Mouse (Mus musculus) liver, adult 2 months (tissue): ENCODE results near the gene Plxnb1.

ENCODE experiments used
- CTCF ChIP-seq: fragments of 200-500 bp; IDR thresholded peaks from 2 replicates; pipeline ENCODE4 v1.5.1; 2011; ENCODE audit warnings: low read depth, low read length, control low read depth
- POLR2A ChIP-seq: fragments of 200-500 bp; IDR thresholded peaks from 2 replicates; pipeline ENCODE4 v1.6.1; 2011; ENCODE audit warnings: low read length, control low read depth; ENCODE audit not compliant: insufficient read depth; ENCODE audit errors: extremely low read depth

DNA sequence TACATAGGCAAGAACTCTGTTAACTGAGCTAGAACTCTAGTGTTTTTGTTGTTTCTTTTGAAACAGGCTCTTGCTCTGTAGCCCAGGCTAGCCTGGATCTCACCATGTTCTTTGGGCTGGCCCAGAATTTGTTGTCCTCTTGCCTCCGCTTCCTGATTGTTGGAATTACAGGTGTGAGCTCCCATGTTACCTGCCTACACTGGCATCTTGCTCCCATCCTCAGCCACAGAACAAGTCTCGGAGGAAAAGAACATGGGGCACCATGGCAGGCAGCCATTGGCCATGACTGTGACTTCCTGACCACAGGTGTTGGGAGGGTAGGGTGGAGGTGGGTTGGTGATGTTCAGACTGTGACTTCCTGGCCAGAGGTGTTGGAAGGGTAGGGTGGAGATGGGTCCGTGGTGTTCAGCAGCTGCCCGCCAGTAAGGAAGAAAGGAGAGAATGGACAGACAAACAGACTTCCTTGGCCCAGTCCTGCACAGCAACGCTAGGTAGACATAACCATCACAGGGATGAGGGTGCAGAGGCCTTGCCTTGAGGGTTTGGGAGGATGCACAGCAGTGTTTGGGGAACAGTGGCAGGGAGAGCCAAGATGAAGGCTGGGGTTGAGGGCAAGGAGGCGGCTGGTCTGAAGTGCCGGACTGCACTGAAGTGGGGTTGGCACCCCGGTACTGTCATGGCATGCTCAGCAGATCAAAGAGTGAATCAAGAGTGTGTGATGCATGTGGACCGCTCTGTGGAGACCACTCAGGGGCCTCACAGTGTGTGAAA lies 42.5 kb upstream of the Plxnb1 start:
- TF ChIP-seq CTCF, result no peak
- no peak for TF ChIP-seq POLR2A
